7 mouse cellular contexts compared by ENCODE assay signal in genomic region chr15:95574661-95575060, GRCm38 (mm10). TPM values are rescaled to one million over a fixed set of nuclear protein-coding genes. Genes with fewer than 3 reads are reported as not detected.
DNase-seq lines count a peak whose midpoint lies in the region; ATAC-seq and TF ChIP-seq lines count a peak whose summit lies in the region.

No protein-coding gene starts in this region.

- no peaks in the 10 kb centered on the region for H3K27me3 ChIP-seq in cerebellum, adult 2 months (ENCODE audit: control insufficient read depth, insufficient read depth, low read length)

- H3K4me3 ChIP-seq in cerebellum, adult 2 months (replicated peaks; ENCODE audit: insufficient read depth, low read depth, low read length): no peak overlapping the region

- no peak for TF ChIP-seq CTCF in cerebellum, adult 2 months (IDR thresholded peaks at IDR 0.05; ENCODE audit: borderline replicate concordance, insufficient read depth, low read depth, low read length)

- ATAC-seq in frontal cortex, adult (ENCODE audit: low TSS enrichment): peak; percentile 83; the same call in 1 of the 2 replicates

- no peak for TF ChIP-seq POLR2A in cerebellum, adult 2 months (IDR thresholded peaks at IDR 0.05; ENCODE audit: borderline replicate concordance, insufficient read depth, low read length)

- H3K27ac ChIP-seq in cerebellum, adult 2 months (ENCODE audit: insufficient read depth, low read length): no peak overlapping the region

- 13% methylated on average over 5 of the region's 5 CpGs for WGBS in cerebellum, adult 2 months

- no peaks in the 10 kb centered on the region for H3K4me1 ChIP-seq in cerebellum, adult 2 months (ENCODE audit: control insufficient read depth, insufficient read depth, low read length)

- peak; percentile 26 for DNase-seq in A20 (ENCODE audit: low read depth, low spot score)
- DNase-seq in ES-CJ7 (ENCODE audit: low read depth, low spot score): peak; percentile 56
- DNase-seq in cerebellum, adult 2 months: peak; percentile 55 to 61
- peak; percentile 72 for DNase-seq in layer of hippocampus, adult 11-12 months (ENCODE audit: low spot score)
- DNase-seq in lung, postnatal 36 days: peak; percentile 54
- DNase-seq in right cerebral cortex, postnatal 4 days: peak; percentile 64

RNA-seq across cellular contexts. Expression of gene Nell2, which starts 46.3 kb away (rescaled TPM):
- 141 and 163 TPM in 2 replicates for polyA plus RNA-seq in cerebellum, adult 2 months (2012; rRNA removed)
